Mouse (Mus musculus): ENCODE results near the gene Odf4.

GRCm38 (mm10) chr11:68956697-68957096 is 29.8 kb upstream of the Odf4 start:
- TF ChIP-seq CTCF (IDR thresholded peaks at IDR 0.05; ENCODE audit: control insufficient read depth, insufficient read depth, insufficient replicate concordance, low read depth, low read length) = no peak
- TF ChIP-seq POLR2A (IDR thresholded peaks at IDR 0.05; ENCODE audit: control insufficient read depth, low read depth, low read length) = no peak

Measured in testis, adult 2 months (tissue).